Mouse (Mus musculus) intestine, embryonic 14.5 days (tissue): ENCODE measurements around the gene Rccd1. TPM values are rescaled to one million over a fixed set of nuclear protein-coding genes. Genes with fewer than 3 reads are reported as not detected.

Source experiments
- ATAC-seq: fragments of 200-750 bp; cut with Nextera tagmentation; replicated peaks from 2 replicates; pipeline ENCODE4 v1.8.0; 2017; ENCODE audit warnings: low read depth, moderate number of reproducible peaks, moderate TSS enrichment, moderate library complexity; ENCODE audit not compliant: low FRiP score, low TSS enrichment
- DNase-seq: peaks from one replicate; pipeline ENCODE4 v3.0.0-alpha.2; 2018; ENCODE audit warnings: low spot score
- H3K27ac ChIP-seq: fragments of 300-500 bp; sonication (generic); 2 replicates; pipeline ENCODE4 v1.5.1; 2014; ENCODE audit warnings: low read depth, mild to moderate bottlenecking, control low read depth
- H3K27me3 ChIP-seq: fragments of 300-500 bp; sonication (generic); replicated peaks from 2 replicates; pipeline ENCODE4 v1.6.1; 2014; ENCODE audit warnings: low read length, control low read depth; ENCODE audit not compliant: control insufficient read depth, insufficient read depth
- H3K36me3 ChIP-seq: fragments of 300-500 bp; sonication (generic); 2 replicates; pipeline ENCODE4 v1.6.1; 2014; ENCODE audit warnings: low read length, control low read depth; ENCODE audit not compliant: control insufficient read depth, insufficient read depth
- H3K4me1 ChIP-seq: fragments of 300-500 bp; sonication (generic); replicated peaks from 2 replicates; pipeline ENCODE4 v1.6.1; 2014; ENCODE audit warnings: low read length, control low read depth, mixed read lengths; ENCODE audit not compliant: control insufficient read depth, insufficient read depth
- H3K4me2 ChIP-seq: fragments of 300-500 bp; sonication (generic); 2 replicates; pipeline ENCODE4 v1.6.1; 2014; ENCODE audit warnings: low read length
- H3K4me3 ChIP-seq: fragments of 300-500 bp; sonication (generic); 2 replicates; pipeline ENCODE4 v1.5.1; 2014; ENCODE audit warnings: low read depth, low read length, control low read depth, mixed read lengths
- H3K9ac ChIP-seq: fragments of 300-500 bp; sonication (generic); 2 replicates; pipeline ENCODE4 v1.6.1; 2014; ENCODE audit warnings: mild to moderate bottlenecking, low read length
- H3K9me3 ChIP-seq: fragments of 300-500 bp; sonication (generic); 2 replicates; pipeline ENCODE4 v1.6.1; 2016; ENCODE audit warnings: low read length, control low read depth; ENCODE audit not compliant: control insufficient read depth
- WGBS: fragments of 180-500 bp; shearing (Covaris S2); extraction: QIAGEN DNeasy Blood & Tissue Kit; methylation state at CpG from one replicate; pipeline ENCODE4 v1.1.7; 2014; 5-methylcytosine and 5-hydroxymethylcytosine counted together
- polyA plus RNA-seq: library from polyadenylated mRNA; unstranded; fragments of >200 nt; fragmentation: Nextera tagmentation; extraction: Ambion mirVana; gene quantifications from 2 replicates; pipeline ENCODE4 v1.2.1, GENCODE M21; 2014

Gene Rccd1
- polyA plus RNA-seq, 1 experiment from 2014 or later = 13.5 TPM

GRCm38 (mm10) chr7:80252886-80253285 is 71.4 kb downstream of the Rccd1 start:
- Histone ChIP-seq H3K9ac (no peak overlapping the region), H3K4me2 (no peak overlapping the region), H3K27ac (no peak overlapping the region), H3K4me3 (no peak overlapping the region), H3K36me3 (no peaks in the 10 kb centered on the region), H3K27me3 (no peaks in the 10 kb centered on the region), H3K4me1 (no peaks in the 10 kb centered on the region), H3K9me3 (no peaks in the 10 kb centered on the region)
- ATAC-seq = no peak
- DNase-seq = no peak
- WGBS = 78% methylated on average over 11 of the region's 11 CpGs

DNA sequence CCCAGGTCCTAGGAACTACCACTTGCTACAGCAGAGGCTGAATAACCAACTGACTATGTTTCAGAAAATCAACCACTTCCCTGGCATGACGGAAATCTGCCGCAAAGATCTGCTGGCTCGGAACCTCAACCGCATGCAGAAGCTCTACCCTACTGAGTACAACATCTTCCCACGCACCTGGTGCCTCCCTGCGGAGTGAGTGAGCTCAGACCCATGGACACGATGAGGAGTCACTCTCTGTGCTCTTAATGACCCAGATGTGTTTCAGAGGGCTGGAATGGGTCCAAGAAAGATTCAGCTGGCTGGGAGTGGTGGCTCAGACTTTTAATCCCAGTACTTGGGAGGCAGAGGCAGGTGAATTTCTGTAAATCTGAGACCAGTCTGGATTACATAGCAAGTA is 71.8 kb downstream of the Rccd1 start:
- no peak overlapping the region for H3K9ac ChIP-seq
- no peaks in the 10 kb centered on the region for H3K36me3 ChIP-seq
- H3K4me2 ChIP-seq = no peak overlapping the region
- ATAC-seq = no peak
- no peaks in the 10 kb centered on the region for H3K9me3 ChIP-seq
- no peaks in the 10 kb centered on the region for H3K27me3 ChIP-seq
- WGBS = 77% methylated on average over 7 of the region's 7 CpGs
- no peak overlapping the region for H3K4me3 ChIP-seq
- DNase-seq = no peak
- no peak overlapping the region for H3K27ac ChIP-seq
- no peaks in the 10 kb centered on the region for H3K4me1 ChIP-seq

DNA sequence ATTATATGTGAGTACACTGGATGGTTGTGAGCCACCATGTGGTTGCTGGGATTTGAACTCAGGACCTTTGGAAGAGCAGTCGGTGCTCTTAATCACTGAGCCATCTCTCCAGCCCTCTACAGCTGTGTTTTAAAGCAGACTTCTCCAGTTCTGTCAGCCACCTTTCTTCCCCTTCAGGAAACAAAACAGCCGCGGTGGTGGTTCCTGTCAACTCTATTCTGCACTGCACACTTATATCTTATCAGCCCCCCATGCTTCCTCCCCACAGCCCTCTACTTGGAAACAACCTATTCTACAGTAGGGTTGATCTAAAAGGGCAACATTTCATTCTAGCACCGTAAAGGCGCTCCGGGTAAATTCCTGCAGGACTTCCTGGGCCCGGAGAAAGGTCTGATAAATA is 77.4 kb downstream of the Rccd1 start:
- Histone ChIP-seq H3K9me3 (no peaks in the 10 kb centered on the region), H3K27me3 (no peaks in the 10 kb centered on the region), H3K4me3 (peak overlapping the region; percentile 52), H3K27ac (no peak overlapping the region), H3K36me3 (no peaks in the 10 kb centered on the region), H3K4me2 (peak overlapping the region; percentile 58), H3K9ac (no peak overlapping the region), H3K4me1 (peaks cover 3% of the 10 kb centered on the region; the same call in 1 of the 2 replicates)
- ATAC-seq = no peak
- WGBS = 30% methylated on average over 7 of the region's 7 CpGs
- DNase-seq = no peak

DNA sequence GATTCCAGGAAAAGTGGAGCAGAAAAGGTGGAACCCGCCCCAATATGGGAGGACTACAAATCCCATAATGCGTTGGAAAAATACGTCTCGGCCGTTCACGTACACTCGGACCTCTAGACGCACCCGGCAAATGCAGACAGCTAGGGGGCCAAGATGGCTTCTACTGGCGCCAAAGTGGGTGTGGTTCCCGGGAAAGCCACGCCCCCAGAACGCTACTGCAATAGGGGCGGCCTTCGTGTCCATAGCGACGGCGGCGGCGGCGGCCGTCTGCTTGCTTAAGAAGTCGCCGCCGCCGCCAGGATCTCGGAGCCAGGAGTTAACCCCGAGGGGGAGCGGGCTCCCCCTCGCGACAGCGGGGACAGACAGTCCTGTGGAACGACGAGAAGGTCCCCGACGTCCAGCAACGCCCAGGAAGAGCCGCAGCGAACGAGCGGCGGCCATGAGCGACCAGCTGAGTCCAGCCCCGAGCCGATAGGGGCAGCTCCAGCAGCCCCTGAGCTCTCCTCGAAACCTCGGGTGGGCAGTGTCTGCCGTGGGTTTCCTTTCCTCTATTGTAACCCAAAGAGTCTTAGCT is 78.0 kb downstream of the Rccd1 start, which contains the start of gene Ttll13:
Gene Ttll13, plus strand, starts transcription at position 229 of the 574 bp plus-strand sequence.
- WGBS = under 1% methylated on average over 48 of the region's 48 CpGs
- Histone ChIP-seq H3K4me2 (peak within 1 kb of the TSS; percentile 58), H3K9me3 (no peaks in the 10 kb centered on the region), H3K36me3 (no peaks in the 10 kb centered on the region), H3K9ac (peak within 1 kb of the TSS; percentile 50), H3K27ac (peak within 1 kb of the TSS; percentile 65), H3K4me1 (peaks cover 3% of the 10 kb centered on the region; the same call in 1 of the 2 replicates), H3K27me3 (no peaks in the 10 kb centered on the region), H3K4me3 (peak within 1 kb of the TSS; percentile 52)
- ATAC-seq = peak; percentile 96
- peak; percentile 97 for DNase-seq

DNA sequence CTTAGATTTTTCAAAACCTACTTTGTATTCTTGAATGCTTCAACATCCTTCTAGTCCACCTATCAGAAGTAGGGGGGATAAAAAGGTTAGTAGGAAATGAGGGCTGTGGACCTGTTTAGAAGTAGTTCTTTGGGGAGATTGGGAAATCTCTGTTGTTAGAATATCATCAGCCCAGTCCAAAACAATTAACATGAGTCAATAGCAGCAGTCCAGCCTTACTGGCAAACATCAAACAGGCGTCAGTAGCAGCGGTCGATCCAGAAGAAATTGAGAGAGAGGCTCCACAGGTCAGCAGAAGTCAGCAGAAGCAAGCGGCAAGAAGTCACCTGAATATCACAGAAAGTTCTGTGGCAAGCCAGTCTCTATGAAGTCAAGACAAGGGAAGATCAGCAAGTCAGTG is 79.4 kb downstream of the Rccd1 start:
- no peak for ATAC-seq

More for the DNA sequence above, 79.4 kb downstream of the Rccd1 start:
- Histone ChIP-seq H3K4me3 (no peak overlapping the region), H3K9me3 (no peaks in the 10 kb centered on the region), H3K4me1 (peaks cover 3% of the 10 kb centered on the region; the same call in 1 of the 2 replicates), H3K4me2 (no peak overlapping the region), H3K27me3 (no peaks in the 10 kb centered on the region), H3K36me3 (no peaks in the 10 kb centered on the region), H3K27ac (no peak overlapping the region), H3K9ac (no peak overlapping the region)
- no peak for DNase-seq
- WGBS = 91% methylated on average over 4 of the region's 4 CpGs

Other genes starting within 250 kb of the Rccd1 start
- 603 and 627 TPM in 2 replicates for gene Idh2, start 209.1 kb downstream of the Rccd1 start, polyA plus RNA-seq
- 15.1 and 15.9 TPM in 2 replicates for gene Sema4b, start 137.6 kb downstream of the Rccd1 start, polyA plus RNA-seq
- 129 and 156 TPM in 2 replicates for gene Cib1, start 91.6 kb downstream of the Rccd1 start, polyA plus RNA-seq
- 4.4 and 4.5 TPM in 2 replicates for gene Gdpgp1, start 91.6 kb downstream of the Rccd1 start, polyA plus RNA-seq
- 0.56 and 0.66 TPM in 2 replicates for gene Ttll13, start 78.1 kb downstream of the Rccd1 start, polyA plus RNA-seq
- gene Ngrn, start 63.2 kb downstream of the Rccd1 start, polyA plus RNA-seq = 51.1 and 51.4 TPM in 2 replicates
- 11.4 and 16.6 TPM in 2 replicates for gene Vps33b, start 54.8 kb downstream of the Rccd1 start, polyA plus RNA-seq
- gene Prc1, start 30.0 kb downstream of the Rccd1 start, polyA plus RNA-seq = 149 and 157 TPM in 2 replicates
- gene Unc45a, start 16.6 kb upstream of the Rccd1 start, polyA plus RNA-seq = 29.9 and 34.2 TPM in 2 replicates
- gene Hddc3, start 18.6 kb upstream of the Rccd1 start, polyA plus RNA-seq = 19.8 and 19.9 TPM in 2 replicates
- gene Man2a2, start 46.9 kb upstream of the Rccd1 start, polyA plus RNA-seq = 17.4 and 18.8 TPM in 2 replicates
- 8.0 and 10.1 TPM in 2 replicates for gene Fes, start 63.5 kb upstream of the Rccd1 start, polyA plus RNA-seq
- gene Furin, start 81.0 kb upstream of the Rccd1 start, polyA plus RNA-seq = 10.3 and 10.6 TPM in 2 replicates
- gene Blm, start 210.7 kb upstream of the Rccd1 start, polyA plus RNA-seq = 23.3 and 29.1 TPM in 2 replicates